Mouse (Mus musculus): ENCODE data around the gene Sgk1. TPM values are rescaled to one million over a fixed set of nuclear protein-coding genes. Genes with fewer than 3 reads are reported as not detected.
"Not testable (repeated sequence)": the region's sequence is repeated elsewhere in the genome, so short reads cannot be mapped to it uniquely, and the experiment has no call there.

Gene Sgk1
- total RNA-seq, 2 experiments from 2014 or later, result 2.5 to 3.0 TPM

GRCm38 (mm10) chr10:21858437-21858974, 23.5 kb upstream of the Sgk1 start:
- no peak for ATAC-seq (replicated peaks; ENCODE audit: low FRiP score, poor library complexity, severe bottlenecking)

- ATAC-seq (replicated peaks; ENCODE audit: low FRiP score, poor library complexity, severe bottlenecking), result no peak
These were observed 15.5 kb upstream of the Sgk1 start for GRCm38 (mm10) chr10:21866504-21866903.

GRCm38 (mm10) chr10:21868221-21868620, 13.8 kb upstream of the Sgk1 start:
- ATAC-seq (replicated peaks; ENCODE audit: low FRiP score, poor library complexity, severe bottlenecking), result no peak

- no peak for ATAC-seq (replicated peaks; ENCODE audit: low FRiP score, poor library complexity, severe bottlenecking)
These were observed 13.4 kb upstream of the Sgk1 start for GRCm38 (mm10) chr10:21868623-21869022.

DNA sequence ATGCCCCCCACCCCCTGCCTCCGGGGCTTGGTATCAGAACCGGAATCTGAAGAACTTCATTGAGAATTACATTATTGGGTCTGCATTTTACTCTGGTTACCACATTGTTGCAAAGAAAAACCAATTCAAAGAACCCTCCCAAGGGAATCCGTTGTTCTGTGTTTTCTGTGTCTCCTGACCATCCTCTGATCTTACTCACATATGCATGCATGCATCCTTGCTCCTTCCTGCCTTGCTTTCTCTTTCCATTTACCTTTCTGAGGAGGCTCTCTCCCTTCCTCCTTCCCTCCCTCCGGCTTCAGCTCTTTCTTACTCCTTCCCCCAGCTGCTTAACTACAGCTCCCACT, 174 bp upstream of the Sgk1 start:
- ATAC-seq (replicated peaks; ENCODE audit: low FRiP score, poor library complexity, severe bottlenecking), result no peak

DNA sequence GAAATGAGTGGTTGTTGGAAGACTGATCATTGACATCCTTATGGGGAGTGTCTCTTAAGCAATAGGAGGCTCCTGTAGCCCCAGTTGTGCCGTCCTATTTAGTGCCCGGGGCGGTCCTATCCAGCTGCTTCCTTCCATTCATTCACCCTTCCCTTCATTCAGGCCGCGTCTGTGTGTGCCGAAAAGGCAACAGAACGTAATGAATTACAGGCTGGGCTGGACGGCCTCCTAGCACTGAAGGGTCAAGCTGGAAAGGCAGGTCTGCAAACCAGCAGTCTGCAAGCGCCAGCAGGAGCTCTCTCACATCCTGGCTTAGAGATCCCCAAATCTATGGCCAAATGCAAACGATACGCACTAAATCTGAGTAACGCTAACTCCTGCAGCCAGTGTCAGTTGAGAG, 1.6 kb downstream of the Sgk1 start:
- no peak for ATAC-seq (replicated peaks; ENCODE audit: low FRiP score, poor library complexity, severe bottlenecking)

DNA sequence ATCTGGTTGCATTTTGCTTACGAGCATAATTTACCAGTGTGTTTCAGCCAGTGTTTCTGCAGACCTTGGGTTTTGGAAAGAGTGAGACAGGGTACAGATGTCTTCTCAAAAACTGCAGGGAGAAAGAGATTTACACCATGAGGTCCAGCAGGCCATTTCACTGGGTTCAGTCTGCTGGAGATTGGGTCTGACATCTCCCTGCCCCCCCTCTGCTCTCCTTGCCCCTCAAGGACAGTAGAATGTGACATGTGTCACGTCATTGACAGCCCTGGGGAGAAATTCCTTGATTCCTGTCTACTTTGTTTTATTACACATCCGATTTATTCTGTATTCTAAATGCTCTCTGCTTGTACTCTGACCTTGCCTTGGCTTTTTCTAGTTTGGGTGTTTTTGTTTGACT, 2.5 kb downstream of the Sgk1 start:
- no peak for ATAC-seq (replicated peaks; ENCODE audit: low FRiP score, poor library complexity, severe bottlenecking)

- no peak for ATAC-seq (replicated peaks; ENCODE audit: low FRiP score, poor library complexity, severe bottlenecking)
These were observed 7.3 kb downstream of the Sgk1 start for GRCm38 (mm10) chr10:21889141-21889765.

GRCm38 (mm10) chr10:21890293-21890692, 8.3 kb downstream of the Sgk1 start:
- no peak for ATAC-seq (replicated peaks; ENCODE audit: low FRiP score, poor library complexity, severe bottlenecking)

- no peak for ATAC-seq (replicated peaks; ENCODE audit: low FRiP score, poor library complexity, severe bottlenecking)
These were observed 9.5 kb downstream of the Sgk1 start for GRCm38 (mm10) chr10:21891442-21891841.

DNA sequence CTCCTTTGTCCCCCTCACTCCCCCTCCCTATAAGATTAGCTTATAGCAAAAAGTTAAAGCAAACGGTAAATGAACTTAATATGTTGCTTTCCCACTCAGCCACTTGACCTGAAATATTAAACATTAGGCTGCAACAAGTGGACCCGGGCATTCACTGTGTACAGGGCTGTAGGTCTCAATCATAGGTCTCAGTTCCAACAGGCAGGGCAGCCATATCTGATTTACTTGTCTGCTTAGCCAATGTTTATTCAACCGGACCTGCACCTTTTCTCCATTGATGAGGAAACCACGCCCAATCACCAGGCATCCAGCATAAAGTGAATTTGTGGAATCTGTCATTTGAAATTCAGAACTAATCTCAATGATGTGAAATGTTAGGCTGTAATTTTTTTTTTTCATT, 10.1 kb downstream of the Sgk1 start:
- ATAC-seq (replicated peaks; ENCODE audit: low FRiP score, poor library complexity, severe bottlenecking), result no peak

DNA sequence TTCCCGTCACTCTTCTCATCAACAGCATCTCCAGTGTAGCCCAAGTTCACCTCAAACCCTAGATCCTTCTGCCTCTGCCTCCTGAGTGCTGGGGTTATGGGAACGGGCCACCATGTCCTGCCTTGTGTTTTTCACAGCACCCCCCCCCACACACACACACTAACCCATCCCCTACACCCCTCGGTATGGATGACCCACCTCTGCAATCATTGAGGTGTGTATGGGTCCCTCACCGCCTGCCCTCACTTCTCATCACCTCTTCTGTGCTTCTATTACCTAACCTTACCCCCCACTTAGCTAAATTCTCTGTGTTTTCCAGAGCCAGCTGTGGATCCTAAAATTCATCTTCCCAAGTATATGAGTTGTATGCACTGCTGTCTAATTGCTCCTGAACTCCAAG, 16.4 kb downstream of the Sgk1 start:
- ATAC-seq (replicated peaks; ENCODE audit: low FRiP score, poor library complexity, severe bottlenecking), result no peak

GRCm38 (mm10) chr10:21898851-21899250, 16.9 kb downstream of the Sgk1 start:
- ATAC-seq (replicated peaks; ENCODE audit: low FRiP score, poor library complexity, severe bottlenecking), result not testable (repeated sequence)

GRCm38 (mm10) chr10:21899397-21899796, 17.4 kb downstream of the Sgk1 start:
- ATAC-seq (replicated peaks; ENCODE audit: low FRiP score, poor library complexity, severe bottlenecking), result no peak

GRCm38 (mm10) chr10:21902152-21903140, 20.5 kb downstream of the Sgk1 start:
- ATAC-seq (replicated peaks; ENCODE audit: low FRiP score, poor library complexity, severe bottlenecking), result no peak

DNA sequence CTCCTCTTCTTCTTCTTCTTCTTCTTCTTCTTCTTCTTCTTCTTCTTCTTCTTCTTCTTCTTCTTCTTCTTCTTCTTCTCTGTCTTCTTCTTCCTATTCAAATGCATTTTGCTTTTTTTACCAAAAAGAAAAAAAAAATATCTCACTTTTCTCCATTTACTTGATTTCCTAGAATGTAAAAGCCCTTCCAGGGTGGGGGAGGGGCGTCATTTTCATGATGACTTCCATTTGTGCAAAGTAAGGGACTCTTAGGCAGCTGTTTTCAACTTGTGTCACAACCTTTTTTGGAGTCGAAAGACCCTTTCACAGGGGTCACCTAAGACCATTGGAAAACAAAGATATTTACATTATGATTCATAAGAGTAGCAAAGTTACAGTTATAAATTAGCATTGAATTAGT, 22.2 kb downstream of the Sgk1 start:
- no peak for ATAC-seq (replicated peaks; ENCODE audit: low FRiP score, poor library complexity, severe bottlenecking)

- ATAC-seq (replicated peaks; ENCODE audit: low FRiP score, poor library complexity, severe bottlenecking), result no peak
These were observed 23.6 kb downstream of the Sgk1 start for GRCm38 (mm10) chr10:21905616-21906015.

GRCm38 (mm10) chr10:21906894-21907446, 25.0 kb downstream of the Sgk1 start:
- no peak for ATAC-seq (replicated peaks; ENCODE audit: low FRiP score, poor library complexity, severe bottlenecking)

DNA sequence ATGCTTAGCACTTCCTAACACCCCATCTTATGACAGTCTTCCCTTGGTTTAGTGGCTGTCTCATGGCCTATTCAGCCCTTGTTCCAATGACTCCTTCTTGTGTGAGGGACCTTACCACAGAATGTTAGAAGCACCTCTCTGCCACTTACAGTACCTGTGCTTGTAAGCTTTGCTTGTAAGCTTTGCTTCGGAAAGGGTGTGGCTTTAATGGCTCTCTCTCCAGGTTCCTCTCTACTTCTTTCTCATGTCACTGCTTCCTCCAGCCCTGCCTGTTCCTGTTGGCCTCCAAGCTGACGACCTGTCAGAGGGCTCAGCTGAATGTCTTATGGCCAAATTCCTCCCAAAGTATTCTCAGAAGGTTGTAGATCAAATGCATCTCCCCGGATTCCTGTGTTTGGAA, 25.8 kb downstream of the Sgk1 start:
- ATAC-seq (replicated peaks; ENCODE audit: low FRiP score, poor library complexity, severe bottlenecking), result no peak

DNA sequence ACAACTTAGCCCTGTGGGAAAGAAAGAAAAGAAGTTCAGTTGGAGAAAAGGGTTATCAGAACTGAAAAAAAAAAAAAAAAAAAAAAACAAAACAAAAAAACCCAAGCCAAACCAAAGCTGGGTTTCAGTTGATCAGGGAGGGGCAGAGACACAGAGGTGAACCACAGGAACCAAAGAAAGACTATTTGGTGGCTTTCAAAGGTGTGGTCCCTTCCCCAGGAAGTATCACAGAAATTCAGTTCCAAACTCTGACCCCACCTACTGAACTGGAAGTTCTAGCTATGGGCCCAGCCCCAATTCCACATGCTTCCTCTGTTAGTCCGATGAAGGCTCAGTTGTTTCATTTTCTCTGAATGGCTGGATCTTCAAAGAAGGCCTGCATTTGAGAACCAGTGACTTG, 26.7 kb downstream of the Sgk1 start:
- no peak for ATAC-seq (replicated peaks; ENCODE audit: low FRiP score, poor library complexity, severe bottlenecking)

GRCm38 (mm10) chr10:21910334-21910733, 28.4 kb downstream of the Sgk1 start:
- no peak for ATAC-seq (replicated peaks; ENCODE audit: low FRiP score, poor library complexity, severe bottlenecking)
